Mouse (Mus musculus) heart, adult 2 months (tissue): ENCODE measurements around the gene Slc44a2. TPM values are rescaled to one million over a fixed set of nuclear protein-coding genes. Genes with fewer than 3 reads are reported as not detected.

Source experiments
- DNase-seq, 2 experiments: peaks; one replicate each; pipeline ENCODE4 v3.0.0; 2021
- H3K27ac ChIP-seq: fragments of 200-600 bp; 2 replicates; pipeline ENCODE4 v1.8.1; 2022
- H3K27me3 ChIP-seq: fragments of 200-500 bp; 2 replicates; pipeline ENCODE4 v1.6.1; 2012; ENCODE audit warnings: mild to moderate bottlenecking, low read length, inconsistent platforms, mixed read lengths; ENCODE audit not compliant: control insufficient read depth, insufficient read depth
- H3K36me3 ChIP-seq: fragments of 200-500 bp; 2 replicates; pipeline ENCODE4 v1.6.1; 2012; ENCODE audit warnings: low read length, inconsistent platforms; ENCODE audit not compliant: control insufficient read depth, insufficient read depth
- H3K4me1 ChIP-seq: fragments of 200-500 bp; 2 replicates; pipeline ENCODE4 v1.6.1; 2011; ENCODE audit warnings: low read length; ENCODE audit not compliant: control insufficient read depth, insufficient read depth
- H3K4me3 ChIP-seq: fragments of 200-600 bp; 2 replicates; pipeline ENCODE4 v1.8.1; 2022
- H3K79me2 ChIP-seq: fragments of 200-500 bp; replicated peaks from 2 replicates; pipeline ENCODE4 v1.6.1; 2012; ENCODE audit warnings: mild to moderate bottlenecking, inconsistent platforms, low read length, moderate library complexity, mixed read lengths; ENCODE audit not compliant: control insufficient read depth, insufficient read depth
- H3K9ac ChIP-seq: fragments of 200-500 bp; 2 replicates; pipeline ENCODE4 v1.6.1; 2012; ENCODE audit warnings: low read depth, mild to moderate bottlenecking, control low read depth, inconsistent platforms, low read length, mixed read lengths
- CTCF ChIP-seq: fragments of 200-600 bp; IDR thresholded peaks from 2 replicates; pipeline ENCODE4 v1.8.1; 2022; ENCODE audit warnings: antibody characterized with exemption, mild to moderate bottlenecking, moderate library complexity
- EP300 ChIP-seq: fragments of 200-500 bp; IDR thresholded peaks from 2 replicates; pipeline ENCODE4 v1.6.1; 2011; ENCODE audit warnings: low read depth, low read length, control low read depth; ENCODE audit not compliant: insufficient read depth
- POLR2A ChIP-seq: fragments of 200-500 bp; IDR thresholded peaks from 2 replicates; pipeline ENCODE4 v1.6.1; 2011; ENCODE audit warnings: mild to moderate bottlenecking, low read depth, low read length, control low read depth; ENCODE audit not compliant: insufficient read depth
- WGBS: fragments of 180-500 bp; shearing (Covaris S2); methylation state at CpG from one replicate; pipeline ENCODE4 v1.1.7; 2018; 5-methylcytosine and 5-hydroxymethylcytosine counted together
- intact Hi-C: fragments of 180-260 bp; cut with DNase I; formaldehyde crosslinking; loops from one replicate; pipeline ENCODE4 v1.15.1; 2025
- long read RNA-seq: library from polyadenylated mRNA; stranded (forward); transcript quantifications from one replicate; pipeline ENCODE4 v2.0.0, GENCODE M21; 2021
- polyA plus RNA-seq: library from polyadenylated mRNA; depleted of rRNA; stranded (reverse); fragments of >200 nt; gene quantifications from 2 replicates; pipeline ENCODE4 v1.2.3, GENCODE M21; 2012; rRNA removed
- total RNA-seq, 2 experiments: library from RNA; stranded (reverse); gene quantifications; 2 replicates each; pipeline ENCODE4 v1.2.3; 2021

Gene Slc44a2
- total RNA-seq, result 10 to 100 TPM; 77.0 to 89.5 TPM
- 86.8 and 148 TPM in 2 replicates for polyA plus RNA-seq
- long read RNA-seq, transcript Slc44a2-201 (22 exons, 3,456 nt), result major isoform, 57 of 158 reads
- long read RNA-seq, transcript Slc44a2-210 (22 exons, 3,478 nt), result minor isoform, 28 of 158 reads
- long read RNA-seq, partial matches to known transcripts, result 10 of 158 reads
- long read RNA-seq, other reads (novel, unspliced or antisense), result 63 of 158 reads

- peaks cover 4% of the 10 kb centered on the region for H3K79me2 ChIP-seq
- H3K27ac ChIP-seq, result peak within 1 kb of the TSS; percentile 95
- TF ChIP-seq POLR2A (peak; percentile 77), EP300 (no peak), CTCF (peak; percentile 45)
- H3K36me3 ChIP-seq, result no peaks in the 10 kb centered on the region
- under 1% methylated on average over 52 of the region's 52 CpGs for WGBS
- no peaks in the 10 kb centered on the region for H3K27me3 ChIP-seq
- peak within 1 kb of the TSS; percentile 74 for H3K9ac ChIP-seq
- peak within 1 kb of the TSS; percentile 82 for H3K4me3 ChIP-seq
- peak; percentile 92 to 97 for DNase-seq
- intact Hi-C loops, result no loop called here
- peaks cover 9% of the 10 kb centered on the region for H3K4me1 ChIP-seq
Measured at GRCm38 (mm10) chr9:21320619-21321512, at the start of gene Slc44a2. TSS of gene Slc44a2 (plus strand) at chr9:21320698.

GRCm38 (mm10) chr9:21272391-21272790 lies 48.1 kb upstream of the Slc44a2 start:
- H3K4me3 ChIP-seq, result no peak overlapping the region
- no peak for DNase-seq
- H3K27ac ChIP-seq, result no peak overlapping the region
- no peak overlapping the region for H3K9ac ChIP-seq
- H3K27me3 ChIP-seq, result no peaks in the 10 kb centered on the region
- H3K36me3 ChIP-seq, result no peaks in the 10 kb centered on the region; the same call in 1 of the 2 replicates
- H3K79me2 ChIP-seq, result no peaks in the 10 kb centered on the region; the same call in 1 of the 2 replicates
- TF ChIP-seq POLR2A, result no peak
- TF ChIP-seq EP300, result no peak
- TF ChIP-seq CTCF, result no peak
- H3K4me1 ChIP-seq, result peaks cover 2% of the 10 kb centered on the region; the same call in 1 of the 2 replicates
- intact Hi-C loops, result no loop called here
- 90% methylated on average over 9 of the region's 9 CpGs for WGBS

- DNase-seq, result no peak
- Histone ChIP-seq H3K4me3 (no peak overlapping the region), H3K36me3 (no peaks in the 10 kb centered on the region; the same call in 1 of the 2 replicates), H3K27ac (no peak overlapping the region), H3K4me1 (peaks cover 2% of the 10 kb centered on the region; the same call in 1 of the 2 replicates), H3K79me2 (no peaks in the 10 kb centered on the region; the same call in 1 of the 2 replicates), H3K9ac (no peak overlapping the region), H3K27me3 (no peaks in the 10 kb centered on the region)
- intact Hi-C loops, result no loop called here
- WGBS, result 78% methylated on average over 8 of the region's 8 CpGs
- no peak for TF ChIP-seq EP300
Measured at GRCm38 (mm10) chr9:21273094-21273493, 47.4 kb upstream of the Slc44a2 start.

- TF ChIP-seq CTCF, result no peak
- TF ChIP-seq EP300, result no peak
- no peak for TF ChIP-seq POLR2A
- Histone ChIP-seq H3K36me3 (no peaks in the 10 kb centered on the region; the same call in 1 of the 2 replicates), H3K27me3 (no peaks in the 10 kb centered on the region), H3K4me1 (peaks cover 2% of the 10 kb centered on the region; the same call in 1 of the 2 replicates), H3K27ac (no peak overlapping the region; the same call in 1 of the 2 replicates), H3K79me2 (no peaks in the 10 kb centered on the region; the same call in 1 of the 2 replicates), H3K4me3 (no peak overlapping the region), H3K9ac (no peak overlapping the region)
- no peak for DNase-seq
- intact Hi-C loops, result no loop called here
- WGBS, result 60% methylated on average over 7 of the region's 7 CpGs
Measured at GRCm38 (mm10) chr9:21273520-21274228, 46.8 kb upstream of the Slc44a2 start.

GRCm38 (mm10) chr9:21274336-21274735 lies 46.2 kb upstream of the Slc44a2 start:
- intact Hi-C loops, result no loop called here
- Histone ChIP-seq H3K79me2 (no peaks in the 10 kb centered on the region; the same call in 1 of the 2 replicates), H3K4me1 (peaks cover 2% of the 10 kb centered on the region; the same call in 1 of the 2 replicates), H3K36me3 (no peaks in the 10 kb centered on the region; the same call in 1 of the 2 replicates), H3K9ac (no peak overlapping the region), H3K27ac (no peak overlapping the region; the same call in 1 of the 2 replicates), H3K27me3 (no peaks in the 10 kb centered on the region), H3K4me3 (no peak overlapping the region)
- TF ChIP-seq EP300 (no peak), POLR2A (no peak), CTCF (no peak)
- DNase-seq, result no peak
- 40% methylated on average over 3 of the region's 3 CpGs for WGBS
